Mouse (Mus musculus) liver, embryonic 14.5 days (tissue): ENCODE measurements around the gene Jsrp1. TPM values are rescaled to one million over a fixed set of nuclear protein-coding genes. Genes with fewer than 3 reads are reported as not detected.

Source experiments
- ATAC-seq: fragments of 200-750 bp; cut with Nextera tagmentation; 2 replicates; pipeline ENCODE4 v1.8.0; 2017; ENCODE audit warnings: moderate number of reproducible peaks, mild to moderate bottlenecking, moderate library complexity; ENCODE audit not compliant: insufficient read depth
- DNase-seq, 3 experiments: peaks; one replicate each; pipeline ENCODE4 v3.0.0-alpha.2; 2012 to 2013; ENCODE audit warnings: low read depth in 3 of 3, low spot score in 3 of 3
- H3K27ac ChIP-seq: fragments of 300-500 bp; sonication (generic); 2 replicates; pipeline ENCODE4 v1.5.1; 2014; ENCODE audit warnings: moderate library complexity, mild to moderate bottlenecking, control low read depth, inconsistent platforms
- H3K27me3 ChIP-seq: fragments of 300-500 bp; sonication (generic); 2 replicates; pipeline ENCODE4 v1.6.1; 2014; ENCODE audit warnings: mild to moderate bottlenecking, low read length, moderate library complexity; ENCODE audit not compliant: control insufficient read depth, insufficient read depth
- H3K36me3 ChIP-seq: fragments of 300-500 bp; sonication (generic); replicated peaks from 2 replicates; pipeline ENCODE4 v1.6.1; 2014; ENCODE audit warnings: low read depth; ENCODE audit not compliant: control insufficient read depth, insufficient read depth
- H3K4me1 ChIP-seq, 2 experiments: fragments of 200-500 bp in 1 of 2; fragments of 300-500 bp in 1 of 2; sonication (generic) in 1 of 2; replicated peaks; 2 replicates each; pipeline ENCODE4 v1.6.1; 2012 to 2014; ENCODE audit warnings: antibody characterized with exemption in 1 of 2, inconsistent platforms in 1 of 2, low read length in 1 of 2; ENCODE audit not compliant: control insufficient read depth in 2 of 2, insufficient read depth in 2 of 2
- H3K4me2 ChIP-seq: fragments of 300-500 bp; sonication (generic); 2 replicates; pipeline ENCODE4 v1.6.1; 2014; ENCODE audit warnings: low read depth, mild to moderate bottlenecking, control low read depth, moderate library complexity
- H3K4me3 ChIP-seq, 2 experiments: fragments of 200-500 bp in 1 of 2; fragments of 300-500 bp in 1 of 2; sonication (generic) in 1 of 2; 2 replicates each; pipeline ENCODE4 v1.5.1; 2012 to 2014; ENCODE audit warnings: low read depth in 2 of 2, low read length in 2 of 2, mild to moderate bottlenecking in 2 of 2, control low read depth in 1 of 2, inconsistent platforms in 1 of 2, moderate library complexity in 1 of 2; ENCODE audit not compliant: insufficient read depth in 1 of 2
- H3K9ac ChIP-seq: fragments of 300-500 bp; sonication (generic); replicated peaks from 2 replicates; pipeline ENCODE4 v1.6.1; 2014; ENCODE audit warnings: mild to moderate bottlenecking, control low read depth, moderate library complexity
- H3K9me3 ChIP-seq: fragments of 300-500 bp; sonication (generic); 2 replicates; pipeline ENCODE4 v1.6.1; 2016; ENCODE audit warnings: low read length, mixed read lengths; ENCODE audit not compliant: control insufficient read depth
- CTCF ChIP-seq: IDR thresholded peaks from 2 replicates; pipeline ENCODE4 v1.5.1; 2016; ENCODE audit warnings: antibody characterized with exemption, low read depth, control low read depth
- EP300 ChIP-seq: IDR thresholded peaks from 2 replicates; pipeline ENCODE4 v1.6.1; 2016; ENCODE audit warnings: antibody characterized with exemption, low read depth
- WGBS: fragments of 180-500 bp; shearing (Covaris S2); extraction: QIAGEN DNeasy Blood & Tissue Kit; methylation state at CpG from one replicate; pipeline ENCODE4 v1.1.7; 2014; ENCODE audit not compliant: insufficient replicate concordance; 5-methylcytosine and 5-hydroxymethylcytosine counted together
- polyA plus RNA-seq, 2 experiments: library from polyadenylated mRNA; depleted of rRNA in 1 of 2; stranded (reverse) in 1 of 2; unstranded in 1 of 2; fragments of >200 nt; fragmentation: Nextera tagmentation in 1 of 2; extraction: Ambion mirVana in 1 of 2; gene quantifications; 2 replicates each; pipeline versions ENCODE4 v1.2.1 to v1.2.3; 2012 to 2014

Gene Jsrp1
- polyA plus RNA-seq, 2 experiments: not detected

DNA sequence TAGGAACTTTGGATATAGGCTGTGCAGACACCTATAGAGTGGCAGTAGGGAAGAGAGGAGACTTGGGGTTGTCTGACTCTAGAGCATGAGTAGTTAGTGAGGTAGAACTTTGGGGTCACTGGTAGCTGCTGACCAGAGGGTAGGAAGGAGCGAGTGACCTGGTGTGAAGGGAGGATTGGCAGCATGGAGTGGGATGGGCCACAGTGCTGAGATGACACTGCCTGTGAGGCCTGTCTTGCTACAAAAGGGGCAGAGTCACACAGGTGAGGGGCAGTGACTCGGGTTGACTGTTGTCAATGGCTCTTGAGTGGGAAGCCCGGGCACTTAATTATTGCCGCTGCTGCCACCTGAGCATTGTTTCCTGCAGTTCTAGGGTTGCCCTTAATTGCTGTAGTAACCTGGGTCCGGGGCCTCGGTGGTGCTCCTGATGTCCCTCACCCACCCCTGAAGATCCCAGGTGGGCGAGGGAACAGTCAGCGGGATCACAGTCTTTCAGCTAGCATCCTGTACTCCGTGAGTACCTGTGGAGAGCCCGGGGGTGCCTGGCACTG is 14.6 kb upstream of the Jsrp1 start:
- H3K36me3 ChIP-seq: peaks cover 30% of the 10 kb centered on the region
- H3K4me1 ChIP-seq: peaks cover 45 to 46% of the 10 kb centered on the region in 2 experiments
- TF ChIP-seq EP300 (no peak), CTCF (no peak)
- H3K27ac ChIP-seq: peak overlapping the region; percentile 30
- H3K9ac ChIP-seq: peak overlapping the region; percentile 94
- peak overlapping the region; percentile 99 for H3K4me2 ChIP-seq
- no peak for ATAC-seq
- no peak for DNase-seq
- H3K9me3 ChIP-seq: no peaks in the 10 kb centered on the region
- peak overlapping the region; percentile 93 to 96 for H3K4me3 ChIP-seq
- WGBS: 69% methylated on average over 10 of the region's 10 CpGs
- no peaks in the 10 kb centered on the region; the same call in 1 of the 2 replicates for H3K27me3 ChIP-seq

DNA sequence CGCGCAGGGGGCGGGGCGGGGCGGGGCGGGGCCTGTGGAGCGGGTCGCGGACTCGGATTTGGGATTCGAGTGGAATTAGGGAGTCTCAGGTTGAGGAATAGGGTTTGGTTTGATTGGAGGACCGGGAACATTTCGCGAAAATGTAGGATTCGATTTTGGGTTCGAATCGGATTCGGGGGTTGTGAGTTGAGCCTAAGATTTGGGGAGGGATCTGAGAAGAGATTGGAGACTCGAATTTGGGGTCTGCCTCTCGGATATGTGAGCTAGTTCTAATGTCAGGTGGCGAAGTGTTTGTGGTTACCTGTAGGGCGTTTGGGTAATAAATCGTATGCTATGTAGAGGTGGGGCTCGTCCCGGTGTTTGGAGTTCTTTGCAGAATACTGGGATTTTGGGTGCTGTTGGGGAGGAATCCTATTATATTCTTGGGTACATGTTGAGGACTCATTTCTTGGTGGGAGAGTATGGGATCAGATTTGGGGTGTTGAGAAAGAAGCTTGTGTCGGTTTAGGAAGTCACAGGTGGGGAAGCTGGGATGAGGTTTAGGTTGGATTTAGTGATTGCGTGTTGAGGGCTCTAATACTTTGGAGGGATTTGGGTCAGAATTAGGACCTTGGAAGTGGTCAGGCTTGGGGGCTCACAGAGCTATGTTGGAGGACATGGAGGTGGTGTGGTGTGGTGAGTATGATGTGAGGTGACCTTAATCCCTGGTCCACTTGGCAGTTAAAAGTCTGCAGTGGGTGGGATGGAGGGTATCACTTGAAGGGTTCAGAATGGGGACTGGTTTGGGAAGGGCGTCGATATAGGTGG is 14.0 kb upstream of the Jsrp1 start:
- H3K4me1 ChIP-seq: peaks cover 48 to 49% of the 10 kb centered on the region in 2 experiments
- no peak for TF ChIP-seq CTCF
- no peak for TF ChIP-seq EP300
- H3K27me3 ChIP-seq: no peaks in the 10 kb centered on the region; the same call in 1 of the 2 replicates
- H3K9ac ChIP-seq: peak overlapping the region; percentile 94
- peaks cover 30% of the 10 kb centered on the region for H3K36me3 ChIP-seq
- ATAC-seq: no peak
- H3K4me3 ChIP-seq: peak overlapping the region; percentile 93 to 96
- no peak for DNase-seq
- no peaks in the 10 kb centered on the region for H3K9me3 ChIP-seq
- 6% methylated on average over 29 of the region's 29 CpGs for WGBS
- H3K27ac ChIP-seq: peak overlapping the region; percentile 90
- peak overlapping the region; percentile 99 for H3K4me2 ChIP-seq

DNA sequence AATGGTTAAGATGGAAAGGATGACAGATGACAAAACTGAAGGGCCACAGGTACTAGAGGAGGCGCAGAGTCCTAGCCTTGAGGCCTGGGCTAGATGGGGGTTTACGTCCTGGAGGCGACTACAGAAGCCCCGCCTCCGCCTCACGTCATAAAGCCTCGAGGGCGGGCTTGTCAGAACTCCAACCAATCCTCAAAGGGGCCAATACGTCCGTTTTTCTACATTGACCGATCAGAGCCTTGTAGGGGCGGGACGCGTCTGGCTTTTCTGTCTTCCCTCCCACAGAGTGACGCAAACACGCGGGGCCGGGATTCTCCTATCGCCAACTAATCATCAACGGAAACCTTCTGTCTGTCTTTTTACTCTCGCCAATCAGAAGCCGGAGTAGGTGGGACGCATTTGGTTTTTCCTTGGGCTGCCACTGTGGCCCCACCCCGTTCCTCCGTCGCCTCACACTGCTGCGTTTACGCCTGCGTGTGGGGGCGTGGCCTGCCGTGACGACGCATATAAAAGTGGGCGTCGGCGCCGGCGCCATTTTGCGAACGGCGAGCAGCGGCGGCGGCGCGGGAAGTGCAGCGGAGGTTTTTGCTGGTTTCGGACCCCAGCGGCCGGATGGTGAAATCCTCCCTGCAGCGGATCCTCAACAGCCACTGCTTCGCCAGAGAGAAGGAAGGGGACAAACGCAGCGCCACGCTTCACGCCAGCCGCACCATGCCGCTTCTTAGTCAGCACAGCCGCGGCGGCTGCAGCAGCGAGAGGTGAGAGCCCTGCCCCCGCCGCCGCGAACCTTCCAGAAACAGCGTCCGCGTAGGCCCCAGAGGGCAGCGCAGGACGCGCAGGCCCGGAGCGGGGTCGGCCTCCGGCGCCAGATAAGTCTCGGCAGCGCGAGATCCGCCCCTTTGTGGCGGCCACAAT is 13.1 kb upstream of the Jsrp1 start, which contains the start of gene Oaz1:
Oaz1 (plus strand) TSS at position 506 of the 912 bp plus-strand sequence.
- Histone ChIP-seq H3K4me3 (peak within 1 kb of the TSS; percentile 93 to 96), H3K9me3 (no peaks in the 10 kb centered on the region), H3K27me3 (no peaks in the 10 kb centered on the region; the same call in 1 of the 2 replicates), H3K4me2 (peak within 1 kb of the TSS; percentile 99), H3K27ac (peak within 1 kb of the TSS; percentile 90), H3K4me1 (peaks cover 50 to 52% of the 10 kb centered on the region in 2 experiments), H3K9ac (peak within 1 kb of the TSS; percentile 94), H3K36me3 (peaks cover 30% of the 10 kb centered on the region)
- ATAC-seq: peak; percentile 93
- peak; percentile 100 for DNase-seq
- under 1% methylated on average over 77 of the region's 82 CpGs for WGBS
- TF ChIP-seq CTCF: peak; percentile 16; the same call in 1 of the 2 replicates
- TF ChIP-seq EP300: 0 out of 2 replicates have a peak, but pooled peaks have one; percentile 9

DNA sequence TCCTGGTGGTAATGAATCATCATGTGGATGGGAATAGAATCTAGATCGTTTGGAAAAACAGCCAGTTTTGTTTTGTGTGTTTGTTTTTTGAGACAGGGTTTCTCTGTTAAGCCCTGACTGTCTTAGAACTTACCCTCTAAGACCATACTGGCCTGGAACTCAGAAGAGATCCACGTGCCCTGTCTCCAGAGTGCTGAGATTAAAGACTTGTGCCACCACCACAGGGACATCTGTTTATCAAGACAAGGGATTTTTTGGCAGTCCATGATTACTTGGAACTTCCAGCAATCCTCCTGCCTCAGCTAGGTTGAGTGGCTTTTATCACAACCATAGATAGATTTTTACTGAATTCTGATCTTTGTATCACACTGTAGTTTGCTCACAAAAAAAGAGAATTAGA is 11.5 kb upstream of the Jsrp1 start:
- ATAC-seq: no peak
- 30% methylated on average over 2 of the region's 2 CpGs for WGBS
- H3K9ac ChIP-seq: no peak overlapping the region
- H3K4me3 ChIP-seq: no peak overlapping the region
- H3K27me3 ChIP-seq: no peaks in the 10 kb centered on the region; the same call in 1 of the 2 replicates
- peaks cover 22% of the 10 kb centered on the region for H3K36me3 ChIP-seq
- no peaks in the 10 kb centered on the region for H3K9me3 ChIP-seq
- TF ChIP-seq CTCF: no peak
- TF ChIP-seq EP300: no peak
- H3K4me2 ChIP-seq: peak overlapping the region; percentile 65
- peak overlapping the region; percentile 41 for H3K27ac ChIP-seq
- H3K4me1 ChIP-seq: peaks cover 41 to 43% of the 10 kb centered on the region in 2 experiments
- DNase-seq: no peak
